Comparison of ENCODE assay signal across 8 mouse cellular contexts in genomic region chr15:27629046-27629445, GRCm38 (mm10). TPM values are rescaled to one million over a fixed set of nuclear protein-coding genes. Genes with fewer than 3 reads are reported as not detected.
DNase-seq lines count a peak whose midpoint lies in the region; ATAC-seq and TF ChIP-seq lines count a peak whose summit lies in the region.

No protein-coding gene starts in this region.

- H3K9ac ChIP-seq in forebrain, embryonic 11.5 days (ENCODE audit: low read length), result peak overlapping the region; percentile 75; the same call in 1 of the 2 replicates
- 0 out of 2 replicates have a peak overlapping the region, but pooled peaks have one; percentile 17 for H3K9ac ChIP-seq in intestine, postnatal 0 days (ENCODE audit: low read depth, low read length)

- H3K27ac ChIP-seq in forebrain, embryonic 11.5 days (ENCODE audit: low read depth, low read length), result no peak overlapping the region
- no peak overlapping the region for H3K27ac ChIP-seq in intestine, postnatal 0 days (ENCODE audit: low read depth, low read length)

- H3K4me1 ChIP-seq in lung, adult 2 months (ENCODE audit: control insufficient read depth, insufficient read depth, low read length), result peaks cover 22% of the 10 kb centered on the region
- peaks cover 8% of the 10 kb centered on the region for H3K4me1 ChIP-seq in forebrain, embryonic 11.5 days (replicated peaks; ENCODE audit: control insufficient read depth, insufficient read depth, low read length)
- H3K4me1 ChIP-seq in intestine, postnatal 0 days (replicated peaks; ENCODE audit: control insufficient read depth, insufficient read depth, low read length), result 0 out of 2 replicates have a peak, but pooled peaks cover 2% of the 10 kb centered on the region

- WGBS in lung, adult 2 months, result 60% methylated on average over 4 of the region's 4 CpGs
- 71% methylated on average over 4 of the region's 4 CpGs for WGBS in forebrain, embryonic 11.5 days
- 62% methylated on average over 4 of the region's 4 CpGs for WGBS in intestine, postnatal 0 days

- no peaks in the 10 kb centered on the region for H3K27me3 ChIP-seq in forebrain, embryonic 11.5 days (ENCODE audit: control insufficient read depth, insufficient read depth, low read length)
- no peaks in the 10 kb centered on the region for H3K27me3 ChIP-seq in intestine, postnatal 0 days (replicated peaks; ENCODE audit: control insufficient read depth, insufficient read depth, low read length)

- H3K4me3 ChIP-seq in lung, adult 2 months (replicated peaks; ENCODE audit: extremely low read depth, low read depth, low read length), result peak overlapping the region; percentile 27
- peak overlapping the region; percentile 91 for H3K4me3 ChIP-seq in forebrain, embryonic 11.5 days (ENCODE audit: low read depth, low read length)
- H3K4me3 ChIP-seq in intestine, postnatal 0 days (ENCODE audit: low read depth, low read length), result peak overlapping the region; percentile 99

- no peak for DNase-seq in lung, adult 2 months
- no peak for DNase-seq in lung, postnatal 36 days
- DNase-seq in forebrain, embryonic 11.5 days (ENCODE audit: low spot score), result no peak
- peak; percentile 41 for DNase-seq in naive thymus-derived CD4-positive, alpha-beta T cell, adult 2 months (ENCODE audit: low read depth)
- DNase-seq in cerebellum, postnatal 14 days, result no peak
- no peak for DNase-seq in right cerebral cortex, postnatal 25 days
- DNase-seq in adrenal gland, adult 2 months, result no peak

- H3K4me2 ChIP-seq in forebrain, embryonic 11.5 days (ENCODE audit: low read depth, low read length, severe bottlenecking), result peak overlapping the region; percentile 83
- peak overlapping the region; percentile 84 for H3K4me2 ChIP-seq in intestine, postnatal 0 days (replicated peaks; ENCODE audit: low read depth)

- TF ChIP-seq POLR2A in lung, adult 2 months (IDR thresholded peaks at IDR 0.05; ENCODE audit: borderline replicate concordance, extremely low read depth, low read depth, low read length), result no peak

- H3K36me3 ChIP-seq in forebrain, embryonic 11.5 days (ENCODE audit: control insufficient read depth, insufficient read depth, low read length), result no peaks in the 10 kb centered on the region
- peaks cover 3% of the 10 kb centered on the region; the same call in 1 of the 2 replicates for H3K36me3 ChIP-seq in intestine, postnatal 0 days (ENCODE audit: control insufficient read depth, insufficient read depth)

- H3K9me3 ChIP-seq in forebrain, embryonic 11.5 days (ENCODE audit: control insufficient read depth, low read length), result no peaks in the 10 kb centered on the region
- H3K9me3 ChIP-seq in intestine, postnatal 0 days (ENCODE audit: control insufficient read depth), result no peaks in the 10 kb centered on the region

- ATAC-seq in forebrain, embryonic 11.5 days (replicated peaks; ENCODE audit: low FRiP score), result no peak
- ATAC-seq in intestine, postnatal 0 days, result no peak

- no peak for TF ChIP-seq CTCF in lung, adult 2 months (IDR thresholded peaks at IDR 0.05; ENCODE audit: insufficient read depth, low read length)
- no peak for TF ChIP-seq CTCF in intestine, postnatal 0 days (IDR thresholded peaks at IDR 0.05; ENCODE audit: low read depth)

RNA-seq across cellular contexts. Expression of gene Otulin, which starts 1.4 kb away (rescaled TPM):
- 16.4 and 23.7 TPM in 2 replicates for polyA plus RNA-seq in lung, adult 2 months (2012; rRNA removed)
- 35.7 and 44.0 TPM in 2 replicates for polyA plus RNA-seq in forebrain, embryonic 11.5 days (2014; fragmentation: Nextera tagmentation; extraction: Ambion mirVana)
- polyA plus RNA-seq in intestine, postnatal 0 days (2015; fragmentation: Nextera tagmentation; extraction: Ambion mirVana), result 29.9 and 30.8 TPM in 2 replicates
- 10 to 100 TPM; 34.7 to 38.7 TPM for total RNA-seq in adrenal gland, adult 2 months (2021)
- polyA plus RNA-seq in adrenal gland, adult 2 months (2012; rRNA removed), result 19.4 and 31.2 TPM in 2 replicates

RNA-seq across cellular contexts. Expression of gene Otulinl, which starts 52.3 kb away (rescaled TPM):
- 7.5 and 9.9 TPM in 2 replicates for polyA plus RNA-seq in lung, adult 2 months (2012; rRNA removed)
- polyA plus RNA-seq in forebrain, embryonic 11.5 days (2014; fragmentation: Nextera tagmentation; extraction: Ambion mirVana), result 9.2 and 9.4 TPM in 2 replicates
- polyA plus RNA-seq in intestine, postnatal 0 days (2015; fragmentation: Nextera tagmentation; extraction: Ambion mirVana), result 8.9 and 9.0 TPM in 2 replicates
- total RNA-seq in adrenal gland, adult 2 months (2021), result 1 to 10 TPM; 4.4 to 5.0 TPM
- 1.2 and 1.5 TPM in 2 replicates for polyA plus RNA-seq in adrenal gland, adult 2 months (2012; rRNA removed)

Comparison
In these comparisons a context has a peak if more than half of its experiments do, and no peak if none do; other contexts are left out.
1. H3K4me3 ChIP-seq: peak in every context shown above with its lines; median percentile 99 in intestine, postnatal 0 days; 91 in forebrain, embryonic 11.5 days; 27 in lung, adult 2 months.